Mouse (Mus musculus): ENCODE measurements around the gene Car8. TPM values are rescaled to one million over a fixed set of nuclear protein-coding genes. Genes with fewer than 3 reads are reported as not detected.
"Not testable (repeated sequence)": the region's sequence is repeated elsewhere in the genome, so short reads cannot be mapped to it uniquely, and the experiment has no call there.

Car8 gene
- polyA plus RNA-seq, 1 experiment from 2014 or later: 12.3 TPM

DNA sequence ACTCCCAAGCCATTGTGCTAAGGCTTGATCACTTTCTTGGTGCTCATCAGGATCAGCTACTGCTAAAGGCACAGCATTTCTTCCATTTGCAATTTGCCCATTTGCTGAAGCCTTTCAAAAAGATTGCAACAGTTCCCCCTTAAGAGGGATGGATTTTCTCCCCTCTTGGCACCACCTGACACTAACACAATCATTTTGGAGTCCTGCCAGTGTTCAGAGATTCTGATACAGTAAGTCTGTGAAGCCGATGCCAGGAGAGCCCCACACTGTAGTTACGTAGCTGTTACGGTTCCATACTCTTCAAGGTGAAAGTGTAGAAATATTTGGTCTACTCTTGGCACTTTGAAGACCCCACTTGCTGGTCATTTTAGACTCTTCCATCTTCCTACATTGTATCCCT is 137.4 kb downstream of the Car8 start:
- no peak for ATAC-seq (replicated peaks; ENCODE audit: low FRiP score)
- no peak overlapping the region for H3K4me3 ChIP-seq (replicated peaks)
- 83% methylated on average over 3 of the region's 3 CpGs for WGBS

DNA sequence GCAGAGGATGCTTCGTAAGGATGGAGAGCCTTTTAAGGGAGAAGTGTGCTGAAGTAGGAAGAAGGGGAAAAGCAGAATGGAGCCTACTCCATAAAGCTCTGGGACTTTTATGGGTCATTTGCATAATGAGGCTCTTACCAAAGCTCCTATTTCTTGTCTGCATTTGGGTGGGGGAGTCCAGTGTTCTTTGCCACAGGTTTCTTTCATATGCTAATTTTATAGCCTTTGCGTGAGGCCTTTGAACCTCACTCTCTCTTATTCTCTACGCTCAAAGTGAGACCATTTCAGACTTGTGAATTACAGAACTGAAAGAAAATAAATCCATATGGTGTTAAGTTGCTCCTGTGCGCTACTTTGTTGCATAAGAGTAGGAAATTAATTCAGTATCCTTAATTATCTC is 140.8 kb downstream of the Car8 start:
- Histone ChIP-seq H3K4me3 (replicated peaks) (no peak overlapping the region), H3K9me3 (replicated peaks) (no peaks in the 10 kb centered on the region), H3K36me3 (no peaks in the 10 kb centered on the region), H3K27ac (no peak overlapping the region), H3K27me3 (no peaks in the 10 kb centered on the region), H3K4me1 (no peaks in the 10 kb centered on the region), H3K9ac (no peak overlapping the region), H3K4me2 (no peak overlapping the region)
- 29% methylated on average over 4 of the region's 4 CpGs for WGBS
- no peak for ATAC-seq (replicated peaks; ENCODE audit: low FRiP score)

More for the DNA sequence above, 137.4 kb downstream of the Car8 start:
- no peak overlapping the region for H3K9ac ChIP-seq
- no peaks in the 10 kb centered on the region for H3K36me3 ChIP-seq
- no peaks in the 10 kb centered on the region for H3K9me3 ChIP-seq (replicated peaks)
- no peak overlapping the region for H3K4me2 ChIP-seq
- H3K27me3 ChIP-seq: no peaks in the 10 kb centered on the region
- H3K27ac ChIP-seq: no peak overlapping the region
- no peaks in the 10 kb centered on the region for H3K4me1 ChIP-seq

DNA sequence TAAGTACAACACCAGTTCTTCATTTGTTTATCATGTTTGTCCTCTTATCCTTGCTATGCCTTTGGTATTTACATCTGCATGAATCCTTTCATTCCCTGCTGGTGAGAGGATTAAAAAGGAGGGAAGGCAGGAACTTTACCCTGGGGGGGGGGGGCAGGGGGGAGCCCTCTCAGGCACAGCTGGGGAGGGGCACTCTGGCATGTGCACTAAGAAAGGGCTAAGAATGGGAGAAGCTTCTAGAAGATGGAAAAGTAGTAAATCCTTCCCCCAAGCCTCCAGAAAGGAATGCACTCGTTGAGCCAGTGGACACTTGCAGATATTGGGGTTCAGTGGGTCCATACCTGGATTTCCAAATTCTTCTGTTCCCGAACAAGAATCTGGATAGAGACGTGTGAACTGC is 141.2 kb downstream of the Car8 start:
- ATAC-seq (replicated peaks; ENCODE audit: low FRiP score): no peak
- 25% methylated on average over 3 of the region's 3 CpGs for WGBS

DNA sequence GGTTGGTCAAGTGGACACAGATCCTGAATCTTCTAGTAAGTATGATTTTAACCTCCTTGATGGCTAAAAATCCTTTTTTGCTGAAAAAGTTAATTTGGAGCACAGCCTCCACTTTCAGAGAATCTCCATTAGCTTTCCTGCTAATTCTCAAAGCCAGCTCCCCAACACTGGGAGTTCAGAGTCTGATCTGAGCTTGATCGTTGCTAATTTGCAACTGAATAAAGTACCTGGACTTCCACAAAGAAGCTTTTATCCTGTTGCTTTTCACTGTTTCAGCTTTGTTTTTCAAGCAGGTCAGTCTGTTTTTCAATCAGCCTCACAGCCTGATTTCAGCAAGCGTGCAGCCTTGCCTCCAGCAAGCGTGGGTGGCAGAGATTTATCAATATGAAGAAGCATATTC is 145.3 kb downstream of the Car8 start:
- not testable (repeated sequence) for H3K27me3 ChIP-seq; H3K4me2 ChIP-seq; H3K9ac ChIP-seq; ATAC-seq (replicated peaks; ENCODE audit: low FRiP score); H3K36me3 ChIP-seq; H3K4me3 ChIP-seq (replicated peaks); H3K4me1 ChIP-seq; H3K9me3 ChIP-seq (replicated peaks); H3K27ac ChIP-seq
- WGBS: 87% methylated on average over 3 of the region's 3 CpGs

More for the DNA sequence above, 141.2 kb downstream of the Car8 start:
- Histone ChIP-seq H3K27ac (no peak overlapping the region), H3K4me2 (no peak overlapping the region), H3K9me3 (replicated peaks) (no peaks in the 10 kb centered on the region), H3K36me3 (no peaks in the 10 kb centered on the region), H3K9ac (no peak overlapping the region), H3K4me1 (no peaks in the 10 kb centered on the region), H3K4me3 (replicated peaks) (no peak overlapping the region), H3K27me3 (no peaks in the 10 kb centered on the region)

Small RNAs within 50 kb of the gene (microRNA-seq; reads per million reads assigned to microRNA genes)
- not detected for gene Gm25355
